Mouse (Mus musculus) hindbrain, embryonic 13.5 days (tissue): ENCODE measurements around the gene Heatr4. TPM values are rescaled to one million over a fixed set of nuclear protein-coding genes. Genes with fewer than 3 reads are reported as not detected.
A peak's percentile ranks its signal among the peaks of the same experiment; 100 is the strongest.
"Not testable (repeated sequence)": the region's sequence is repeated elsewhere in the genome, so short reads cannot be mapped to it uniquely, and the experiment has no call there.

ENCODE experiments used
- ATAC-seq: fragments of 200-750 bp; cut with Nextera tagmentation; 2 replicates; pipeline ENCODE4 v1.8.0; 2017; ENCODE audit warnings: moderate TSS enrichment; ENCODE audit not compliant: low FRiP score
- H3K27ac ChIP-seq: fragments of 300-500 bp; sonication (generic); 2 replicates; pipeline ENCODE4 v1.5.1; 2015; ENCODE audit warnings: inconsistent platforms, mild to moderate bottlenecking, moderate library complexity
- H3K27me3 ChIP-seq: fragments of 300-500 bp; sonication (generic); 2 replicates; pipeline ENCODE4 v1.6.1; 2015; ENCODE audit warnings: mild to moderate bottlenecking, inconsistent platforms
- H3K36me3 ChIP-seq: fragments of 300-500 bp; sonication (generic); 2 replicates; pipeline ENCODE4 v1.6.1; 2015; ENCODE audit warnings: mild to moderate bottlenecking, inconsistent platforms
- H3K4me1 ChIP-seq: fragments of 300-500 bp; sonication (generic); replicated peaks from 2 replicates; pipeline ENCODE4 v1.6.1; 2015; ENCODE audit warnings: inconsistent platforms
- H3K4me2 ChIP-seq: fragments of 300-500 bp; sonication (generic); 2 replicates; pipeline ENCODE4 v1.6.1; 2015; ENCODE audit warnings: inconsistent platforms, mild to moderate bottlenecking, moderate library complexity
- H3K4me3 ChIP-seq: fragments of 300-500 bp; sonication (generic); 2 replicates; pipeline ENCODE4 v1.5.1; 2015; ENCODE audit warnings: mild to moderate bottlenecking, inconsistent platforms
- H3K9ac ChIP-seq: fragments of 300-500 bp; sonication (generic); 2 replicates; pipeline ENCODE4 v1.6.1; 2015; ENCODE audit warnings: mild to moderate bottlenecking, inconsistent platforms
- H3K9me3 ChIP-seq: fragments of 300-500 bp; sonication (generic); 2 replicates; pipeline ENCODE4 v1.6.1; 2016; ENCODE audit warnings: inconsistent platforms
- WGBS: fragments of 180-500 bp; shearing (Covaris S2); methylation state at CpG from one replicate; pipeline ENCODE4 v1.1.7; 2015; 5-methylcytosine and 5-hydroxymethylcytosine counted together
- polyA plus RNA-seq: library from polyadenylated mRNA; unstranded; fragments of >200 nt; fragmentation: Nextera tagmentation; extraction: Ambion mirVana; gene quantifications from 2 replicates; pipeline ENCODE4 v1.2.1, GENCODE M21; 2015

Heatr4 gene
- polyA plus RNA-seq, 1 experiment from 2014 or later, result not detected

- peak overlapping the region; percentile 68 for H3K9ac ChIP-seq
- peak overlapping the region; percentile 48 for H3K4me3 ChIP-seq
- ATAC-seq, result peak; percentile 73
- peaks cover 41% of the 10 kb centered on the region for H3K4me1 ChIP-seq
- peak overlapping the region; percentile 59 for H3K4me2 ChIP-seq
- WGBS, result 20% methylated on average over 12 of the region's 12 CpGs
- no peaks in the 10 kb centered on the region for H3K36me3 ChIP-seq
- no peaks in the 10 kb centered on the region for H3K27me3 ChIP-seq
- H3K27ac ChIP-seq, result peak overlapping the region; percentile 79
- H3K9me3 ChIP-seq, result no peaks in the 10 kb centered on the region
Observed at GRCm38 (mm10) chr12:84011251-84012040, 26.8 kb upstream of the Heatr4 start.

DNA sequence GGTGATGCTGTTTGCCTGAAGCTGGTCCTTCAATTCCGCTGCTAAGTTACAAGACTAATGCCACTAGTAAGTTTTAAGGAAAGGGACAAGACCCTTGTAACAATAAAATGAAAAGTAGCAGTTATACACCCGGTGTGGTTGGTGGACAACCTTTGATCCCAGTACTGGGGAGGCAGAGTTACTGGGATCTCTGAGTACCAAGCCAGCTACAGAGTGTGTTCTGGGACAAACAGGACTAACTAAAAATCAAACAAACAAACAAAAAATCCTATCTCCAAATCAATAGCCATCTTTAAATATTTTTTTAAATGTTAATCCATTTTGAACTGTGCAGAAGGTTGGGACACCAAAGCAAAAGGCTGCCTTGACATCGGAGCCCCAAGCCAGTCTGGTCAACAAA is 25.5 kb upstream of the Heatr4 start:
- ATAC-seq, result no peak
- H3K9ac ChIP-seq, result peak overlapping the region; percentile 68; the same call in 1 of the 2 replicates

GRCm38 (mm10) chr12:84009171-84009965 is 24.7 kb upstream of the Heatr4 start, which contains the start of gene Acot1:
Gene Acot1, plus strand, starts transcription at chr12:84009490.
- not testable (repeated sequence) for H3K9me3 ChIP-seq, H3K36me3 ChIP-seq, H3K27me3 ChIP-seq
- Histone ChIP-seq H3K4me2 (peak within 1 kb of the TSS; percentile 59), H3K27ac (peak within 1 kb of the TSS; percentile 76), H3K9ac (peak within 1 kb of the TSS; percentile 68), H3K4me3 (peak within 1 kb of the TSS; percentile 48), H3K4me1 (peaks cover 41% of the 10 kb centered on the region)
- ATAC-seq, result peak; percentile 93
- WGBS, result 1% methylated on average over 68 of the region's 70 CpGs

More for the DNA sequence above, 25.5 kb upstream of the Heatr4 start:
- no peaks in the 10 kb centered on the region for H3K36me3 ChIP-seq
- H3K27me3 ChIP-seq, result no peaks in the 10 kb centered on the region
- WGBS, result 77% methylated on average over 3 of the region's 3 CpGs
- H3K4me2 ChIP-seq, result peak overlapping the region; percentile 59
- peak overlapping the region; percentile 48 for H3K4me3 ChIP-seq
- peaks cover 41% of the 10 kb centered on the region for H3K4me1 ChIP-seq
- H3K27ac ChIP-seq, result peak overlapping the region; percentile 79
- H3K9me3 ChIP-seq, result no peaks in the 10 kb centered on the region

DNA sequence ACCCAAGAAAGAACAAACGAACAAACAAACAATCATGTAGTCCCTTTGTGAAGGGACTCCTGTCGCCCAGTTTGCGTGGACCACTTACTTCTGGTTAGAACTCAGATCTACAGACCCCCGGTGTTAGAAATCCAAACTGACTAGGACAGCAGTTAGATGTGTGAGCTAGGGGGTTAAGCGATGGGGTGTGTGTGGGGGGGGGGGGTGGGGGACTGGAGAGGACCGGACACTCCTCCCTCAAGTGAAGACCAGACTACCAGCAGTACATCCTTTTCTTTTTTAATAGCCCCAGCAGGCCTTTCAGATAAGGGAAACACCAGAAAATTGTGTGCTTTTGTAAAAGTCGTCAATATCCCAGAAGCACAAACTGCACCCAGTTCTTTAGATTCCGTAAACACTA is 24.1 kb upstream of the Heatr4 start:
- Histone ChIP-seq H3K27me3 (no peaks in the 10 kb centered on the region), H3K36me3 (no peaks in the 10 kb centered on the region), H3K27ac (peak overlapping the region; percentile 76), H3K4me2 (peak overlapping the region; percentile 59), H3K4me1 (peaks cover 40% of the 10 kb centered on the region), H3K9me3 (no peaks in the 10 kb centered on the region), H3K4me3 (peak overlapping the region; percentile 48), H3K9ac (no peak overlapping the region; the same call in 1 of the 2 replicates)
- whole genome bisulfite sequencing, result 48% methylated on average over 8 of the region's 8 CpGs
- peak; percentile 59 for ATAC-seq

GRCm38 (mm10) chr12:84008251-84008650 is 23.6 kb upstream of the Heatr4 start:
- Histone ChIP-seq H3K4me3 (no peak overlapping the region), H3K27ac (peak overlapping the region; percentile 76), H3K27me3 (no peaks in the 10 kb centered on the region), H3K4me2 (peak overlapping the region; percentile 59), H3K4me1 (peaks cover 36% of the 10 kb centered on the region), H3K36me3 (no peaks in the 10 kb centered on the region), H3K9me3 (no peaks in the 10 kb centered on the region), H3K9ac (no peak overlapping the region)
- 90% methylated on average over 12 of the region's 12 CpGs for WGBS
- ATAC-seq, result no peak

- 98% methylated on average over 1 of the region's 1 CpGs for WGBS
Observed at GRCm38 (mm10) chr12:84003866-84004265, 19.2 kb upstream of the Heatr4 start.

GRCm38 (mm10) chr12:84000418-84000817 is 15.8 kb upstream of the Heatr4 start:
- Histone ChIP-seq H3K27ac (no peak overlapping the region), H3K4me2 (no peak overlapping the region), H3K27me3 (no peaks in the 10 kb centered on the region), H3K9me3 (no peaks in the 10 kb centered on the region), H3K4me1 (0 out of 2 replicates have a peak, but pooled peaks cover 4% of the 10 kb centered on the region), H3K36me3 (peaks cover 2% of the 10 kb centered on the region; the same call in 1 of the 2 replicates), H3K4me3 (no peak overlapping the region), H3K9ac (no peak overlapping the region)
- WGBS, result 80% methylated on average over 3 of the region's 3 CpGs
- ATAC-seq, result no peak

More at GRCm38 (mm10) chr12:84003866-84004265, 19.2 kb upstream of the Heatr4 start:
- Histone ChIP-seq H3K27me3 (no peaks in the 10 kb centered on the region), H3K4me3 (no peak overlapping the region), H3K4me1 (0 out of 2 replicates have a peak, but pooled peaks cover 10% of the 10 kb centered on the region), H3K4me2 (no peak overlapping the region), H3K27ac (no peak overlapping the region), H3K36me3 (no peaks in the 10 kb centered on the region), H3K9me3 (no peaks in the 10 kb centered on the region), H3K9ac (no peak overlapping the region)
- ATAC-seq, result no peak

GRCm38 (mm10) chr12:83999237-83999636 is 14.6 kb upstream of the Heatr4 start:
- not testable (repeated sequence) for H3K4me3 ChIP-seq, H3K9ac ChIP-seq, ATAC-seq, H3K4me1 ChIP-seq, H3K36me3 ChIP-seq, H3K27me3 ChIP-seq, H3K27ac ChIP-seq, H3K4me2 ChIP-seq, H3K9me3 ChIP-seq
- 77% methylated on average over 8 of the region's 8 CpGs for WGBS

DNA sequence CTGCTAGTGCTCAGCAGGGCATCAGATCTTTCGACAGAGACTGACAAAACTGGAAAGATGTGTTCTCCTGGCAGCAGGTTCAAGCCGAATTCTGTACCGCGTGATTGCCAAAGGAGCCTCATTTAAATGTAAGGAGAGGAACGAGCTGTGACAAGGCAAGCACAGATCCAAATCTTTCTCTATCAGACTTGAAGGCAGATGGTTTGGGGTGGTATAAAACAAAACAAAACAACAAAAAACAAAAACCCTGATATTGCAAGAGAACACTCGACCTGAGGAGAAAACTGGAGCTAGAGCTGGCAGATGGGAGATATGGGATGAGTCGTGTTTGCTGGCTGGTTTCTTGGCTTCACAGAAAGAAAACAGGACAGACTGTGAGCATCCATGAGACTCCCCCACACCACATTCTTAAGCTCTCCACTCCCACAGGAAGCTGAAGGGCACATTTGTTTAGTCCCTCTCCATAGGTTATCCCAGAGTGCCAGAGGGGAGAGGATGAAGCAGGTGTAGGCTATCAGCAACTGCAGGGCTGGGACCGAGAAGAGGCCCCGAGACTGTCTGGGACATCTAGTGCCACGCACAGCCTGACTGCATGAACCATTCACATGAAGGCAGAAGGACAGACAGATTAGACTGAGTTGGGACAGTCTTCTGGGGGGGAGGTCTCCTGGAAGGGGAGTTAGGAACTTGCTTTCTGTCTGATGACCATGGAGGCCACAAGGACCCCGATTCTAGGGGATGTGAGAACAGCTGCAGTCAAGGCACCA is 13.9 kb upstream of the Heatr4 start:
- WGBS, result 62% methylated on average over 11 of the region's 11 CpGs
- H3K4me1 ChIP-seq, result 0 out of 2 replicates have a peak, but pooled peaks cover 4% of the 10 kb centered on the region
- H3K9ac ChIP-seq, result no peak overlapping the region
- H3K27ac ChIP-seq, result no peak overlapping the region
- H3K9me3 ChIP-seq, result no peaks in the 10 kb centered on the region
- H3K4me3 ChIP-seq, result no peak overlapping the region
- no peak for ATAC-seq
- H3K36me3 ChIP-seq, result peaks cover 8% of the 10 kb centered on the region
- H3K4me2 ChIP-seq, result no peak overlapping the region
- H3K27me3 ChIP-seq, result no peaks in the 10 kb centered on the region

- no peak overlapping the region for H3K9ac ChIP-seq
- H3K4me2 ChIP-seq, result no peak overlapping the region
- no peaks in the 10 kb centered on the region for H3K27me3 ChIP-seq
- ATAC-seq, result no peak
- WGBS, result 71% methylated on average over 2 of the region's 2 CpGs
- H3K36me3 ChIP-seq, result peaks cover 12% of the 10 kb centered on the region
- H3K4me3 ChIP-seq, result no peak overlapping the region
- H3K4me1 ChIP-seq, result 0 out of 2 replicates have a peak, but pooled peaks cover 4% of the 10 kb centered on the region
- H3K27ac ChIP-seq, result no peak overlapping the region
- H3K9me3 ChIP-seq, result no peaks in the 10 kb centered on the region
Observed at GRCm38 (mm10) chr12:83997221-83997620, 12.6 kb upstream of the Heatr4 start.

DNA sequence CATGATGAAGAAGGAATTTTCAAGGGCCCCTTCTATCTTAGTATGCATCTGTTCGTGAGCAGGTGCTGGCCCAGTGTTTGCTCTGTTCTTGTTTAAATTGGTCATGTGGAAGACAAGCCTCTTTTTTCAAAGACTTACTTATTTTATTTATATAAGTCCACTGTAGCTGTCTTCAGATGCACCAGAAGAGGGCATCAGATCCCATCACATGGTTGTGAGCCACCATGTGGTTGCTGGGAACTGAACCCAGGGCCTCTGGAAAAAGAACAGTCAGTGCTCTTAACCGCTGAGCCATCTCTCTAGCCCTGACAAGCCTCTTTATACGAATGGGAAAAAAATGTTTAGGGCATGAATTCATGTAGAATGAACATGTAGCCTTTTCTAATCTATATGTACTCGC is 4.7 kb upstream of the Heatr4 start:
- Histone ChIP-seq H3K4me1 (peaks cover 8% of the 10 kb centered on the region), H3K4me3 (no peak overlapping the region), H3K36me3 (peaks cover 7% of the 10 kb centered on the region), H3K27ac (no peak overlapping the region), H3K9ac (no peak overlapping the region), H3K4me2 (no peak overlapping the region), H3K27me3 (no peaks in the 10 kb centered on the region), H3K9me3 (no peaks in the 10 kb centered on the region)
- no peak for ATAC-seq
- WGBS, result 97% methylated on average over 4 of the region's 4 CpGs
